Mouse (Mus musculus) liver, postnatal 0 days (tissue): ENCODE results near the gene Zcchc7.

ENCODE experiments used
- CTCF ChIP-seq: sonication (generic); IDR thresholded peaks from 2 replicates; pipeline ENCODE4 v1.5.1; 2016; ENCODE audit warnings: antibody characterized with exemption, low read depth
- EP300 ChIP-seq: IDR thresholded peaks from 2 replicates; pipeline ENCODE4 v1.6.1; 2016; ENCODE audit warnings: antibody characterized with exemption, low read depth, mild to moderate bottlenecking

DNA sequence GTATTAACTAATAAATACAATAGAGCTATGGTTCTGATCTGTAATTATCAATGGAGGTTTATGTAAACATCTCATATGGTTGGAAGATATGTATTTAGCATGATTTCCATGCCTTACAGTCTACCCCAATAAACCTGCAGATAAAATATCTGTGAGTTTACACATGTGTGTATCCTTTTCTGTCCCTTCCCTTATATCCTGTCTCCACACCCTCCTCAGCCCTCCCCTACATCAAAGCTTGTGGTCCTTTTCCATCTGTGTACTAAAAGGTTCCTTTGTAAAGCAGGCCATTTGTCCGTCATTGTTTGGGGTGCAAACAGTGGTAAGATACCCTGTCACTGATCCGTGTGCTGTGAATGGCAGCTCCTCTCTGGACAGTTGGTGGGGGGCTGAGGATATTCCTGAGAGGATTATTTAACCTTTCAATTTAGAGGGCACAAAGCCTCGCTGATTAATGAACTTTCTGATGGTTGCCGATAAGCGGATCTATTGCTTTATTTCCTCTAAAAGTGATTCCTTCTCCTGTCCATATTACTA lies 161.7 kb downstream of the Zcchc7 start:
- TF ChIP-seq EP300 (no peak), CTCF (no peak)
